In the genomic region with DNA sequence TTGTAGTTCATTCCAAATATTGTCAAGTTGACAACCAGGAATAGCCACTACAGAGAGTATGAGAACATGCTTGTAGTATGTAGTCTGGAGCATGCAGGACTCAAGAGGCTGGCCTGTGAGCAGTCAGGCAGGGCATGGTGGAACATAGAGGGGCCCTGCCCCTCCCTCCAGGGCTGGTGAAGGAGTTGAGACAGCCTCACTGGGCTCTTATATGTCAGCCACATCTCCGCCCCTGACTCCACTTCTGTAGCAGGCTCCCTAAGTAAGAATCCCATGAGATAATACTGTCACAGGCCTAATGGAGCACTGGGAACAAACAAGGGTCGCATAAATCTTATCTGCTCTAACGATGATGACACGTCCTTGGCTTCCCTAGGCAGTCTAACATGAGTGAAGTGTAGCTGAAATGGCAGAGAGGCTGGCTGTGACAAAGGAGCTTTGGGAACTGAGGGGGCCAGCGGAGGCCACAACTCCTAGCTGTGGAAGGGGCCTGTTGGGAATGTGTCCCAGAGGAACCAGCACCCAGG, we compare ENCODE assay signal across 31 mouse cellular contexts. TPM values are rescaled to one million over a fixed set of nuclear protein-coding genes. Genes with fewer than 3 reads are reported as not detected.
DNase-seq lines count a peak whose midpoint lies in the region; ATAC-seq and TF ChIP-seq lines count a peak whose summit lies in the region.
"Had no signal": no experiment of that assay in that cellular context is flagged by ENCODE, and none has a peak within 500 bp of the region (broad histone marks: within the 10 kb centered on the region; RNA-seq: fewer than 3 reads in every experiment).

No protein-coding gene starts in this region.

- H3K4me1 ChIP-seq in kidney, embryonic 14.5 days (ENCODE audit: control insufficient read depth, insufficient read depth, low read length), result no peaks in the 10 kb centered on the region
- H3K4me1 ChIP-seq in lung, postnatal 0 days (ENCODE audit: insufficient read depth, low read depth, low read length), result no peaks in the 10 kb centered on the region

- H3K9me3 ChIP-seq in kidney, embryonic 14.5 days (ENCODE audit: control insufficient read depth, low read length), result no peaks in the 10 kb centered on the region
- no peaks in the 10 kb centered on the region for H3K9me3 ChIP-seq in lung, postnatal 0 days (ENCODE audit: low read length)
- H3K9me3 ChIP-seq: forebrain, embryonic 13.5 days; G1E; hindbrain, embryonic 15.5 days; liver, embryonic 12.5 days; midbrain, embryonic 12.5 days; neural tube, embryonic 15.5 days had no signal

- H3K27me3 ChIP-seq in kidney, embryonic 14.5 days (ENCODE audit: control insufficient read depth, insufficient read depth, low read length), result no peaks in the 10 kb centered on the region
- H3K27me3 ChIP-seq in lung, postnatal 0 days (replicated peaks; ENCODE audit: insufficient read depth, low read length), result no peaks in the 10 kb centered on the region
- H3K27me3 ChIP-seq: forebrain, embryonic 13.5 days; hindbrain, embryonic 15.5 days; neural tube, embryonic 15.5 days had no signal

- no peak overlapping the region for H3K9ac ChIP-seq in kidney, embryonic 14.5 days (ENCODE audit: low read depth, low read length)
- H3K9ac ChIP-seq in lung, postnatal 0 days (replicated peaks; ENCODE audit: low read depth), result no peak overlapping the region
- H3K9ac ChIP-seq: forebrain, embryonic 13.5 days; hindbrain, embryonic 15.5 days; liver, embryonic 12.5 days; liver, postnatal 0 days; midbrain, embryonic 12.5 days; neural tube, embryonic 15.5 days had no signal

- ATAC-seq in kidney, embryonic 14.5 days (ENCODE audit: low FRiP score, low TSS enrichment), result 0 out of 2 replicates have a peak, but pooled peaks have one; percentile 14
- ATAC-seq in lung, postnatal 0 days, result peak; percentile 53
- ATAC-seq: forebrain, embryonic 13.5 days; inflammation-experienced regulatory T-cells, adult 6 months; liver, embryonic 12.5 days; liver, postnatal 0 days had no signal

- DNase-seq in adrenal gland, adult 2 months, result peak; percentile 41
- DNase-seq in adrenal gland, postnatal 25 days, result no peak
- DNase-seq in kidney, postnatal 25 days, result no peak
- peak; percentile 14 for DNase-seq in lung, postnatal 0 days (ENCODE audit: low spot score)
- DNase-seq in lung, postnatal 25 days (ENCODE audit: low spot score), result no peak
- DNase-seq in adrenal gland, postnatal 36 days, result peak; percentile 31 to 37
- DNase-seq: cerebellum, adult 8-10 months; cerebellum, postnatal 36 days; gastrocnemius, postnatal 10 days; heart, postnatal 4 days; kidney, adult 18-20 months; layer of hippocampus, postnatal 36 days; left cerebral cortex, postnatal 4 days; liver, postnatal 0 days; retina, postnatal 1 day; right cerebral cortex, postnatal 14 days; thymus, postnatal 4 days had no signal

- no peak for TF ChIP-seq CTCF in lung, postnatal 0 days (IDR thresholded peaks at IDR 0.05)

- H3K4me3 ChIP-seq in kidney, embryonic 14.5 days (ENCODE audit: low read length), result no peak overlapping the region
- H3K4me3 ChIP-seq in lung, postnatal 0 days (ENCODE audit: low read depth, low read length), result no peak overlapping the region
- H3K4me3 ChIP-seq: forebrain, embryonic 13.5 days; hindbrain, embryonic 15.5 days; liver, embryonic 12.5 days; midbrain, embryonic 12.5 days; neural tube, embryonic 15.5 days had no signal

- no peak overlapping the region for H3K4me2 ChIP-seq in kidney, embryonic 14.5 days (replicated peaks; ENCODE audit: low read depth, low read length)
- H3K4me2 ChIP-seq in lung, postnatal 0 days (replicated peaks; ENCODE audit: low read depth, low read length), result no peak overlapping the region
- H3K4me2 ChIP-seq: forebrain, embryonic 13.5 days; hindbrain, embryonic 15.5 days; liver, embryonic 12.5 days; midbrain, embryonic 12.5 days; neural tube, embryonic 15.5 days had no signal

- TF ChIP-seq EP300 in lung, postnatal 0 days (IDR thresholded peaks at IDR 0.05), result no peak

- H3K36me3 ChIP-seq in kidney, embryonic 14.5 days (ENCODE audit: control insufficient read depth, insufficient read depth, low read length), result no peaks in the 10 kb centered on the region
- no peaks in the 10 kb centered on the region for H3K36me3 ChIP-seq in lung, postnatal 0 days (ENCODE audit: insufficient read depth, low read length)
- H3K36me3 ChIP-seq: G1E; hindbrain, embryonic 15.5 days; liver, embryonic 12.5 days; midbrain, embryonic 12.5 days; neural tube, embryonic 15.5 days had no signal

- 68% methylated on average over 5 of the region's 5 CpGs for WGBS in kidney, embryonic 14.5 days
- 53% methylated on average over 5 of the region's 5 CpGs for WGBS in lung, postnatal 0 days

- no peak overlapping the region for H3K27ac ChIP-seq in kidney, embryonic 14.5 days (ENCODE audit: low read depth, low read length)
- no peak overlapping the region for H3K27ac ChIP-seq in lung, postnatal 0 days (ENCODE audit: low read length)
- H3K27ac ChIP-seq: forebrain, embryonic 13.5 days; hindbrain, embryonic 15.5 days; liver, embryonic 12.5 days; midbrain, embryonic 12.5 days; neural tube, embryonic 15.5 days had no signal

RNA-seq across cellular contexts. Expression of a gene that starts 35.0 kb away (rescaled TPM):
- total RNA-seq in adrenal gland, adult 2 months (2021), result not detected
- not detected in 2 replicates for polyA plus RNA-seq in adrenal gland, adult 2 months (2012; rRNA removed)
- total RNA-seq in adrenal gland, postnatal 25 days (2021), result not detected in 2 replicates
- not detected in 2 replicates for polyA plus RNA-seq in kidney, embryonic 14.5 days (2014; fragmentation: Nextera tagmentation; extraction: Ambion mirVana)
- 0.08 TPM in 1 of 2 replicates, not detected in the other for polyA plus RNA-seq in lung, postnatal 0 days (2015; fragmentation: Nextera tagmentation; extraction: Ambion mirVana)
- not detected for total RNA-seq in adrenal gland, postnatal 36 days (2021)
- total RNA-seq: G1E; gastrocnemius, postnatal 10 days; heart, postnatal 4 days; megakaryocyte, adult 5-6 weeks had no signal
- polyA plus RNA-seq: G1E; heart, embryonic 16.5 days; inflammation-experienced regulatory T-cells, adult 6 months; kidney, embryonic 16.5 days; large intestine, adult 2 months; liver, embryonic 12.5 days; liver, postnatal 0 days; small intestine, adult 2 months; stomach, embryonic 14.5 days had no signal

Comparison
In these comparisons a context has a peak if more than half of its experiments do, and no peak if none do; other contexts are left out.
1. DNase-seq: peak in adrenal gland, adult 2 months (single experiment), lung, postnatal 0 days (single experiment) and adrenal gland, postnatal 36 days (2 of 2); none in adrenal gland, postnatal 25 days (single experiment), kidney, postnatal 25 days (0 of 2) and lung, postnatal 25 days (single experiment).